Comparison of ENCODE assay signal across 32 mouse cellular contexts in the genomic region with DNA sequence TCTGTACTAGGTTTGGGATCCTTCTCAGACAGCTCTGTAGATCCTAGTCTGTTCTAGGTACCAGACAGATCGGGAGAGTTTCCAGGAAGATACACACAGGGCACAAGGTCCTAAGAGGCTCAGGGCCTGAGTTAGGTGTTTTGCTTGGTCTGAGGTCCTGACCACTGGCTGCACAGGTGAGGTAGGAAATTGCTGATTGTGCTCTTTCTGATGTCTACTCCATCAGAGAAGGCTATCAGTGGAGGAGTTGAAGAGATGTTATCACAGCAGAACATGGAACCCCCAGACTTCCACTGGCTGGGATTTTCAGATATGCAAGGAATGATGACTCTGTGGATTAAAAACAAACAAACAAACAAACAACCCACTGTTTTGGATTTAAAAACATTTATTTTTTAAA.
"Had no signal": no experiment of that assay in that cellular context is flagged by ENCODE, and none has a peak within 500 bp of the region (broad histone marks: within the 10 kb centered on the region; RNA-seq: fewer than 3 reads in every experiment).

No protein-coding gene starts in this region.

- H3K27ac ChIP-seq: limb, embryonic 10.5 days; limb, embryonic 12.5 days; limb, embryonic 13.5 days; limb, embryonic 15.5 days; liver, embryonic 12.5 days; liver, embryonic 13.5 days; liver, embryonic 14.5 days; liver, embryonic 15.5 days; lung, embryonic 15.5 days; macrophage; midbrain, embryonic 10.5 days; midbrain, embryonic 12.5 days; midbrain, embryonic 13.5 days; midbrain, embryonic 15.5 days; neural tube, embryonic 12.5 days; neural tube, embryonic 13.5 days had no signal

- H3K4me2 ChIP-seq: limb, embryonic 12.5 days; limb, embryonic 13.5 days; limb, embryonic 15.5 days; liver, embryonic 11.5 days; liver, embryonic 12.5 days; liver, embryonic 13.5 days; liver, embryonic 15.5 days; lung, embryonic 14.5 days; lung, embryonic 15.5 days; midbrain, embryonic 11.5 days; midbrain, embryonic 12.5 days; midbrain, embryonic 13.5 days; midbrain, embryonic 15.5 days; neural tube, embryonic 12.5 days; neural tube, embryonic 13.5 days had no signal

- H3K27me3 ChIP-seq: limb, embryonic 12.5 days; limb, embryonic 13.5 days; limb, embryonic 15.5 days; liver, embryonic 12.5 days; liver, embryonic 13.5 days; lung, embryonic 15.5 days; midbrain, embryonic 12.5 days; midbrain, embryonic 13.5 days; midbrain, embryonic 15.5 days; neural tube, embryonic 12.5 days; neural tube, embryonic 13.5 days had no signal

- H3K4me3 ChIP-seq: limb, embryonic 10.5 days; limb, embryonic 12.5 days; limb, embryonic 13.5 days; limb, embryonic 15.5 days; liver, embryonic 12.5 days; liver, embryonic 13.5 days; liver, embryonic 15.5 days; lung, embryonic 15.5 days; megakaryocyte, embryonic 14.5 days; midbrain, embryonic 10.5 days; midbrain, embryonic 12.5 days; midbrain, embryonic 13.5 days; midbrain, embryonic 15.5 days; myocyte; neural tube, embryonic 12.5 days; neural tube, embryonic 13.5 days had no signal

- H3K9ac ChIP-seq: limb, embryonic 12.5 days; limb, embryonic 13.5 days; limb, embryonic 15.5 days; liver, embryonic 12.5 days; liver, embryonic 13.5 days; liver, embryonic 14.5 days; liver, embryonic 15.5 days; liver, postnatal 0 days; lung, embryonic 14.5 days; lung, embryonic 15.5 days; midbrain, embryonic 12.5 days; midbrain, embryonic 13.5 days; midbrain, embryonic 15.5 days; neural tube, embryonic 12.5 days; neural tube, embryonic 13.5 days had no signal

- H3K9me3 ChIP-seq: limb, embryonic 10.5 days; limb, embryonic 12.5 days; limb, embryonic 13.5 days; limb, embryonic 15.5 days; liver, embryonic 12.5 days; liver, embryonic 13.5 days; liver, embryonic 15.5 days; lung, embryonic 15.5 days; midbrain, embryonic 10.5 days; midbrain, embryonic 12.5 days; midbrain, embryonic 13.5 days; midbrain, embryonic 15.5 days; neural tube, embryonic 12.5 days; neural tube, embryonic 13.5 days had no signal

- ATAC-seq: liver, embryonic 12.5 days; liver, postnatal 0 days; lung, postnatal 0 days; midbrain, embryonic 13.5 days; midbrain, embryonic 15.5 days; midbrain, embryonic 16.5 days had no signal

- DNase-seq: left cerebral cortex, postnatal 4 days; liver; liver, embryonic 13.5 days; liver, postnatal 0 days; lung, adult 18-20 months; lung, embryonic 14.5 days; lung, postnatal 10 days; lung, postnatal 14 days; lung, postnatal 36 days; lung, postnatal 4 days; midbrain, embryonic 14.5 days had no signal

- H3K36me3 ChIP-seq: limb, embryonic 10.5 days; limb, embryonic 12.5 days; limb, embryonic 13.5 days; limb, embryonic 15.5 days; liver, embryonic 12.5 days; liver, embryonic 13.5 days; liver, embryonic 15.5 days; lung, embryonic 15.5 days; midbrain, embryonic 10.5 days; midbrain, embryonic 12.5 days; midbrain, embryonic 13.5 days; midbrain, embryonic 15.5 days; neural tube, embryonic 12.5 days; neural tube, embryonic 13.5 days had no signal

- H3K4me1 ChIP-seq: limb, embryonic 10.5 days; limb, embryonic 12.5 days; limb, embryonic 13.5 days; limb, embryonic 15.5 days; lung, embryonic 15.5 days; megakaryocyte, embryonic 14.5 days; midbrain, embryonic 10.5 days; midbrain, embryonic 12.5 days; midbrain, embryonic 13.5 days; midbrain, embryonic 15.5 days; neural tube, embryonic 12.5 days; neural tube, embryonic 13.5 days had no signal
